Mouse (Mus musculus) heart, embryonic 14.5 days (tissue): ENCODE measurements around the gene Tomm40l. TPM values are rescaled to one million over a fixed set of nuclear protein-coding genes. Genes with fewer than 3 reads are reported as not detected.

Experiments used
- ATAC-seq: fragments of 200-750 bp; cut with Nextera tagmentation; 2 replicates; pipeline ENCODE4 v1.8.0; 2017; ENCODE audit warnings: low read depth, moderate TSS enrichment; ENCODE audit not compliant: insufficient number of reproducible peaks, insufficient read depth, low FRiP score
- H3K27ac ChIP-seq, 2 experiments: fragments of 200-500 bp in 1 of 2; fragments of 300-500 bp in 1 of 2; sonication (generic) in 1 of 2; replicated peaks in 1 of 2; 2 replicates each; pipeline ENCODE4 v1.5.1; 2012 to 2014; ENCODE audit warnings: low read depth in 2 of 2, low read length in 2 of 2, control low read depth in 1 of 2, mild to moderate bottlenecking in 1 of 2, mixed read lengths in 1 of 2; ENCODE audit not compliant: control insufficient read depth in 1 of 2, insufficient read depth in 1 of 2
- H3K27me3 ChIP-seq: fragments of 300-500 bp; sonication (generic); 2 replicates; pipeline ENCODE4 v1.6.1; 2014; ENCODE audit warnings: mild to moderate bottlenecking, low read length, control low read depth; ENCODE audit not compliant: control insufficient read depth, insufficient read depth
- H3K36me3 ChIP-seq: fragments of 300-500 bp; sonication (generic); 2 replicates; pipeline ENCODE4 v1.6.1; 2014; ENCODE audit warnings: mild to moderate bottlenecking, control low read depth, low read length, mixed read lengths; ENCODE audit not compliant: control insufficient read depth, insufficient read depth
- H3K4me1 ChIP-seq, 2 experiments: fragments of 200-500 bp in 1 of 2; fragments of 300-500 bp in 1 of 2; sonication (generic) in 1 of 2; 2 replicates each; pipeline ENCODE4 v1.6.1; 2012 to 2014; ENCODE audit warnings: low read length in 2 of 2, control low read depth in 1 of 2, mixed read lengths in 1 of 2; ENCODE audit not compliant: control insufficient read depth in 2 of 2, insufficient read depth in 2 of 2
- H3K4me2 ChIP-seq: fragments of 300-500 bp; sonication (generic); 2 replicates; pipeline ENCODE4 v1.6.1; 2014; ENCODE audit warnings: mild to moderate bottlenecking, low read length
- H3K4me3 ChIP-seq, 2 experiments: fragments of 200-500 bp in 1 of 2; fragments of 300-500 bp in 1 of 2; sonication (generic) in 1 of 2; 2 replicates each; pipeline ENCODE4 v1.5.1; 2012 to 2014; ENCODE audit warnings: low read length in 2 of 2, mild to moderate bottlenecking in 2 of 2, control low read depth in 1 of 2, low read depth in 1 of 2, moderate library complexity in 1 of 2; ENCODE audit not compliant: control insufficient read depth in 1 of 2, insufficient read depth in 1 of 2
- H3K9ac ChIP-seq: fragments of 300-500 bp; sonication (generic); 2 replicates; pipeline ENCODE4 v1.6.1; 2014; ENCODE audit warnings: mild to moderate bottlenecking, low read length
- H3K9me3 ChIP-seq: fragments of 300-500 bp; sonication (generic); 2 replicates; pipeline ENCODE4 v1.6.1; 2016; ENCODE audit warnings: low read length, control low read depth; ENCODE audit not compliant: control insufficient read depth
- WGBS: fragments of 180-500 bp; shearing (Covaris S2); extraction: QIAGEN DNeasy Blood & Tissue Kit; methylation state at CpG from one replicate; pipeline ENCODE4 v1.1.7; 2014; 5-methylcytosine and 5-hydroxymethylcytosine counted together
- polyA plus RNA-seq: library from polyadenylated mRNA; unstranded; fragments of >200 nt; fragmentation: Nextera tagmentation; extraction: Ambion mirVana; gene quantifications from 2 replicates; pipeline ENCODE4 v1.2.1, GENCODE M21; 2014

Tomm40l gene
- polyA plus RNA-seq, 1 experiment from 2014 or later, result 54.2 TPM

DNA sequence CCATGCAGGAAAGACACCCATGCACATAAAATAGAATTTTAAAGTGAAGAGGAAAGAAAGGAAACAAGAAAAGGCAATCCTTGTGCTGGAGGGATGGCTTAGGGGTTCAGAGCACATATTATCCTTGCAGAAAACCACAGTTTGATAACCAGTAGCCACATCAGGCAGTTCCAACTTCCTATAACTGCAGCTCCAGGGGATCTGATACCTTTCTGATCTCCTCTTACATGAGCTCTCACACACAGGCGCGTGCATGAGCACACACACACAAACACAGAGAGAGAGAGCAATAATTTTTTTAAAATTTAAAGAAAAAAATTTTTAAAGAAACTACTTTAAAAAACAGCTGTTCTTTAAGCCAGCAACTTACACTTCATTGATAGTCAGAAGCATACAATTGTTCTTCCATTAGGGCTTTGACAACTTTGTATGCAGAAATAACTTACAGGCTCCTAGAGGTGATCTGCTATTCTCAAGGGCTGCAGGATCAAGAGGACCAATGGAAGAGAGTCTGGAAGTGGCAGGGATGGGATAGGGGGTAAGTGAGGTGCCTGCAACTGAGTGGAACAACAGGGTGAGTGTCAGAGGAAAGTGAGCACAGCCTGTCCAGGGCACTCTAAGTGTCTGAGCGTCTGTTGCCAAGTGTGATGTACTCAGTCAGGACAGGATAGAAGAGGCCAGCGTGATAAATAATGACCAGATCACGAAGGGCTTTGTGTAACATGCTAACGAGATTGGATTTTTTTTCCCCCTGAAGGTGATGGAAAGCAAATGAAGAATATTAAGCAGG is 16.4 kb downstream of the Tomm40l start:
- ATAC-seq, result no peak
- Histone ChIP-seq H3K9me3 (no peaks in the 10 kb centered on the region), H3K4me3 (no peak overlapping the region), H3K36me3 (no peaks in the 10 kb centered on the region), H3K4me1 (peaks cover 3 to 4% of the 10 kb centered on the region in 2 experiments; a peak in 2 of 4 replicates), H3K27ac (no peak overlapping the region), H3K4me2 (no peak overlapping the region), H3K9ac (no peak overlapping the region), H3K27me3 (no peaks in the 10 kb centered on the region)
- WGBS, result 55% methylated on average over 6 of the region's 6 CpGs

- H3K27ac ChIP-seq, result no peak overlapping the region
- no peaks in the 10 kb centered on the region for H3K9me3 ChIP-seq
- H3K4me1 ChIP-seq, result 0 out of 4 replicates have a peak, but pooled peaks cover 0 to 2% of the 10 kb centered on the region in 2 experiments
- H3K4me2 ChIP-seq, result no peak overlapping the region
- H3K27me3 ChIP-seq, result no peaks in the 10 kb centered on the region
- no peaks in the 10 kb centered on the region for H3K36me3 ChIP-seq
- ATAC-seq, result no peak
- 49% methylated on average over 7 of the region's 7 CpGs for WGBS
- H3K4me3 ChIP-seq, result no peak overlapping the region
- H3K9ac ChIP-seq, result no peak overlapping the region
These were observed 18.1 kb downstream of the Tomm40l start for GRCm38 (mm10) chr1:171204249-171204644.

DNA sequence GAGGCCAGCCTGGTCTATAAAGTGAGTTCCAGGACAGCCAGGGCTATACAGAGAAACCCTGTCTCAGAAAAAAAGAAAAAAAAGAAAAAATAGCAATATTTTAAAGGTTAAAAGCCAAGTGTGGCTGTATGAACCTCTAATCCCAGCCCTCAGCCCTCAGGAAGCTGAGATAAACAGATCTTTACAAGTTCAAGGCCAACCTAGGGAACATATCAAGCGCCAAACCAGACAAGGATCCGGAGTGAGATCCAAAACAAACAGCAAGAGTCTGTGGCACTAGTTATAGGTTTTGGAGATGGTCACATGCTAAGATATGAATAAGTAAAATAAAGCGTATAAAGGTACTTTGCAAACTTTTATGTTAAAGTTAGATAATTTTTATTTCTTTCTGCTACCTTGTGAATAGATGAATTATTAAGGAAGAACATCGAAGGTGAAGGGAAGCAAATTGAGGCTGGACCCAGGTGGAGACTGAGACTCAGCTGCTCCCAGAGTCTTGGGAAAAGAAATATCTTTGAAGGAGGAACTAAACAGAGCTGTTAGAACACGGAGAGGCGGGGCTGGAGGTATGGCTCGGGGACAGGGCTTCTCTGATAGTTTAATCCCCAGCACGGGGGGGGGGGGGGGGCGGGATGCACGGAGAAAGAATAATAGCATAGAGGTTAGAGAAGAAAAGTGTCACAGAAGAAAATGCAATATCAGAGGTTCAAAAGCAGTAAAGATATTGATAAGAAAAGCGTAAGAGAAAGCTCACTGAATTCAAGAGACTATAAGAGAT is 18.7 kb downstream of the Tomm40l start:
- Histone ChIP-seq H3K9me3 (no peaks in the 10 kb centered on the region), H3K36me3 (no peaks in the 10 kb centered on the region), H3K4me2 (no peak overlapping the region), H3K4me3 (no peak overlapping the region), H3K27ac (no peak overlapping the region), H3K27me3 (no peaks in the 10 kb centered on the region), H3K4me1 (no peaks in the 10 kb centered on the region), H3K9ac (no peak overlapping the region)
- no peak for ATAC-seq
- 57% methylated on average over 10 of the region's 11 CpGs for WGBS

DNA sequence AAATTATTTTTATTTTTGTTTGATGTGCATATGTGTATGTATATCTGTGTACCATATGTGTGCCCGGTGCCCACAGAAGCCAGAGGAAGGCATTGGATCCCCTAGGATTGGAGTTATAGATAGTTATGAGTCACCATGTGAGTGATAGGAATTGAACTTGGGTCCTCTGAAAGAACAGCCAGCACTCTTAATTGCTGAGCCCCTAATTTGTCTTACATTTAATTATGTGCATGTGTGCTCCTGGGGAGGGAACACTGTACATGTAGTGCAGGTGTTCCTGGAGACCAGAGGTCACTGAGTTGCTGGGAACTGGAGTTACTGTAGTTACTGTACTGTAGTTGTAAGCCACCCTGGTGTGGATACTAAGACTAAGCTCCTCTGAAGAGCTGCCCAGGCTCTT is 21.5 kb downstream of the Tomm40l start:
- no peak overlapping the region for H3K4me2 ChIP-seq
- no peaks in the 10 kb centered on the region for H3K36me3 ChIP-seq
- no peak for ATAC-seq
- no peaks in the 10 kb centered on the region for H3K9me3 ChIP-seq
- H3K27me3 ChIP-seq, result 0 out of 2 replicates have a peak, but pooled peaks cover 4% of the 10 kb centered on the region
- no peak overlapping the region for H3K27ac ChIP-seq
- WGBS, result 84% methylated on average over 1 of the region's 1 CpGs
- no peak overlapping the region for H3K9ac ChIP-seq
- H3K4me1 ChIP-seq, result no peaks in the 10 kb centered on the region
- no peak overlapping the region for H3K4me3 ChIP-seq

DNA sequence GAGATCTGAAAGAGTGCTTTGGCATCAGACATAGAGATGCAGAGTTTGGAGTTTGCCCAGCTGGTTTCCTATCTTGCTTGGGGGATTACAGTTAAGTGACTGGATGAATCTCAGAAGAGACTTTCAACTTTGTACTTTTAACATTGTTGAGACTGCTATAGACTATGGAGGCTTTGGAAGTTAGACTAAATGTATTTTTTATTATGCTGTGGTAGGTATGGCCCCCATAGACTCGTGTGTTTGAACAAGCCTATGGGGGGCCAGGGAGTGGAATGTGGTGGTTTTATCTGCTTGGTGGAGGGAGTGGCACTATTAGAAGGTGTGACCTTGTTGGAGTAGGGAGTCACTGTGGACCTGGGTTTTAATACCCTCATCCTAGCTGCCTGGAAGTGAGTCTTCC is 22.8 kb downstream of the Tomm40l start:
- no peaks in the 10 kb centered on the region for H3K9me3 ChIP-seq
- H3K4me1 ChIP-seq, result peaks cover 5% of the 10 kb centered on the region in 2 experiments
- H3K27me3 ChIP-seq, result 0 out of 2 replicates have a peak, but pooled peaks cover 4% of the 10 kb centered on the region
- no peak for ATAC-seq
- 50% methylated on average over 1 of the region's 1 CpGs for WGBS
- H3K36me3 ChIP-seq, result no peaks in the 10 kb centered on the region
- H3K4me3 ChIP-seq, result no peak overlapping the region
- H3K27ac ChIP-seq, result no peak overlapping the region
- H3K4me2 ChIP-seq, result no peak overlapping the region
- no peak overlapping the region for H3K9ac ChIP-seq

GRCm38 (mm10) chr1:171195887-171196397 is 26.4 kb downstream of the Tomm40l start, which contains the start of gene Pcp4l1:
TSS of gene Pcp4l1 (minus strand) at chr1:171196268.
- under 1% methylated on average over 33 of the region's 33 CpGs for WGBS
- peaks cover 23 to 24% of the 10 kb centered on the region in 2 experiments for H3K4me1 ChIP-seq
- peak within 1 kb of the TSS; percentile 16 to 33; a peak in 1 of 4 replicates for H3K27ac ChIP-seq
- H3K4me3 ChIP-seq, result peak within 1 kb of the TSS; percentile 75 to 83
- H3K9me3 ChIP-seq, result no peaks in the 10 kb centered on the region
- H3K4me2 ChIP-seq, result peak within 1 kb of the TSS; percentile 97
- no peaks in the 10 kb centered on the region for H3K36me3 ChIP-seq
- ATAC-seq, result peak; percentile 84
- peak within 1 kb of the TSS; percentile 81 for H3K9ac ChIP-seq
- peaks cover 10% of the 10 kb centered on the region; the same call in 1 of the 2 replicates for H3K27me3 ChIP-seq

DNA sequence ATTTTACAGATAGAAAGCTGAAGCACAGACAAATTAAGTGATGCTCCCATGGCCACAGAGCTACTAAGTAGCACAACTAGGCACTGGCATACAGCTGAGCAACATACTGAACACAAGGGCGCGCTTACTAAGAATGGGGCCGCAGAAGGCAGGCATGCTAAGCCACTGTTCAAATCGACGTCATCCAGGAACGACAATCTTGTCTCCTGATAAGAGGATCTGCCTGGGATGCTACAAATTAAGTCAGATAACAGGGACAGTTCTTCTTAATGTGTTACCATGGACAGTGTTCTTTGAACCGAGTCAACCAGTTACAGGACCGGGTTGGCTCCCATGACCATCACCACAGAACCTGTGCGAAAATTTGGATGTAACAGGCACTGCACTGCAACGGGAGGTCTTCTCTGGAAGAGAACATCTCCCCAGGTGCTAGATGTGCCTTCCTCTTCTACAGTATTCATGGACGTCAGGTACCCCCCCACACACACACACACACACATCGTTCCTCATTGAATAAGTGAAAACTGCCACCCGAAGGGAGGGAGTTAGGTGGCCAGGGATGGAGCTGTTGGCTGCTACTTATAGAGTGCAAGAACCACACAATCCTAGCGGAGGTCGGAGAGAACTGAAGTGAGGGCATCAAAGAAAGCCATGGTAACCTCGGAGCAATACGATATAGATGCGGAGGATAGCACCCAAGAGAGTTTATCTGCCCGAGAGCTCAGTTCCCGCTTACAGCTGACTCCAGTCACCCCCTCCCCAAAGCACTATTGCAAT is 27.1 kb downstream of the Tomm40l start:
- peaks cover 23 to 24% of the 10 kb centered on the region in 2 experiments for H3K4me1 ChIP-seq
- H3K27ac ChIP-seq, result 0 out of 4 replicates have a peak overlapping the region, but pooled peaks of 1 of the 2 experiments have one; percentile 33
- whole genome bisulfite sequencing, result 8% methylated on average over 20 of the region's 20 CpGs
- peak overlapping the region; percentile 97 for H3K4me2 ChIP-seq
- no peaks in the 10 kb centered on the region for H3K36me3 ChIP-seq
- ATAC-seq, result no peak
- peak overlapping the region; percentile 75 to 83 for H3K4me3 ChIP-seq
- no peaks in the 10 kb centered on the region for H3K9me3 ChIP-seq
- peak overlapping the region; percentile 81 for H3K9ac ChIP-seq
- H3K27me3 ChIP-seq, result peaks cover 10% of the 10 kb centered on the region; the same call in 1 of the 2 replicates
